Mouse (Mus musculus): ENCODE measurements around the gene Slc9b1. TPM values are rescaled to one million over a fixed set of nuclear protein-coding genes. Genes with fewer than 3 reads are reported as not detected.

Gene Slc9b1
- total RNA-seq, 1 experiment from 2014 or later = not detected

DNA sequence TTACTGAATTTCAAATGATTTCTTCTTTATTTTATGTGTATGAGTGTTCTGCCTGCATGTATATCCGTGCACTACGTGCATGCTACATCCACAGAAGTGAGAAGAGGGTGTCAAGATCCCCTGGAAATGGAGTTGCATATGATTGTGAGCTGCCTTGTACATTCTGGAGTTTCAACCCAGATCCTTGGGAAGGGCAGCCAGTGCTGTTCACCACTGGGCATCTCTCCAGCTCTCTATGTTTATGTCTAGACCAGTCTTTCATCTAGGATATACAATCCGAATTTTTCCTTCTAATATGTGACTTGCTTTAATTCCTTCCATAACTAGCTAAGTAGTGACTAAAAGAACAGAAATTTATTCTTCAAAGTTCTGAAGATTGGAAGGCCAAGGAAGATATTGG is 28.0 kb downstream of the Slc9b1 start:
- no peak for ATAC-seq (ENCODE audit: extremely low read depth, insufficient number of reproducible peaks, low FRiP score, poor library complexity, severe bottlenecking)

GRCm38 (mm10) chr3:135377445-135377844 is 29.6 kb downstream of the Slc9b1 start:
- ATAC-seq (ENCODE audit: extremely low read depth, insufficient number of reproducible peaks, low FRiP score, poor library complexity, severe bottlenecking) = no peak

DNA sequence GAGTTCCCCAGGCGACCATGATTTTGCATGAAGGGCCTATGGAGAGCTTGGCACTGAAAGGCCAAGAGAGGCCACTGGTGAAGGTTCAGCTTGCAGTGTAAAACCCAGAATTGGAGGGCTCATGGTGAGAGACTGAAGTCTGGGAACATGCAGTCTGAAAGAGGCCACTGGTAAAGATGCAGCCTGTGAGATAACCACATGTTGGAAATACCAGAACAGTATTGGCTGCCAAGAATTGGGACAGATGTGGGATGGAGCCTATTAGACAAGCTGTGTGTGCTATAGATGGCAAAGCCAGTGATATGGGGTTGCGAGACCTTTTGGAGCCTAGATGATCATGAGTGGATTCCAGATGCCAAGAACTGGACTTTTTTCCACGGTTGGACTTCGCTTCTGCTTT is 32.0 kb downstream of the Slc9b1 start:
- no peak for ATAC-seq (ENCODE audit: extremely low read depth, insufficient number of reproducible peaks, low FRiP score, poor library complexity, severe bottlenecking)

DNA sequence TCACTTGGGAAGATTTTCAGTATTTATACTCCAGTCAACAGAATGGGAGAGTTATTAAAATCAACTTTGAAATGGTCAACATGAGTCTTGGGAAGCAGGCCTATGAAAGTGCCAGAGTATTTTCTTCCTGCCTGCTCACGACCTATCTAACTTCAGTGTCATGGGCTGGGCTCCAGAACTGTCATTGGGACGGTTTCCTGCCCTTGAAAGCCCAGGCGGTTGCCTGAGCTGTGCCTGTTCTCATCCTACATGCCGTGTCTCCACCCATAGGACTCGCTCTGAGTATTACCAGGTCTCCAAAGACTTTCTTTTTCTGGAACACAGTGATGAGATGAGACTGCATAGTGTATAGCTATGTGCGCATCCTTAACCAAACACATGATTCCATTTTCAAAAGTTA is 45.4 kb downstream of the Slc9b1 start:
- ATAC-seq (ENCODE audit: extremely low read depth, insufficient number of reproducible peaks, low FRiP score, poor library complexity, severe bottlenecking) = no peak

- no peak for ATAC-seq (ENCODE audit: extremely low read depth, insufficient number of reproducible peaks, low FRiP score, poor library complexity, severe bottlenecking)
Measured at GRCm38 (mm10) chr3:135395085-135395484, 47.3 kb downstream of the Slc9b1 start.

GRCm38 (mm10) chr3:135396081-135396480 is 48.3 kb downstream of the Slc9b1 start:
- no peak for ATAC-seq (ENCODE audit: extremely low read depth, insufficient number of reproducible peaks, low FRiP score, poor library complexity, severe bottlenecking)

DNA sequence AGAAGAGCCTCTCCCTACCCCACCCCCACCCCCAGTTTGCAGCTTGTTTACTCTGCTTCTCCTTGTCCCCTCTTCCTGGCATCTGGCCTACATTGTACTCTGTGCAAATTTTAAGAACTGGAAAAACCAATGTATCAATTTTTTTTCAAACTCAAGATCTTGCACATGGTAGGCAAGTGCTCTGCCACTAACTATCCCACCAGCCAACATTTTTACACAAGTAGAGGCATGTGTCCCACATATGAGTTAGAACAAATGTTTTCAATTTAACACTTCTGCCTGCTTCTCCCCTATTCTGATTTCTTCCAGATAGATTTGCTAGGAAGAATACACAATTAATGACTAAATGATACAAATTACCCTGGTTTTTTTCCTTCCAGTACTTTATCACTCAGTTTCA is 49.3 kb downstream of the Slc9b1 start:
- ATAC-seq (ENCODE audit: extremely low read depth, insufficient number of reproducible peaks, low FRiP score, poor library complexity, severe bottlenecking) = no peak

DNA sequence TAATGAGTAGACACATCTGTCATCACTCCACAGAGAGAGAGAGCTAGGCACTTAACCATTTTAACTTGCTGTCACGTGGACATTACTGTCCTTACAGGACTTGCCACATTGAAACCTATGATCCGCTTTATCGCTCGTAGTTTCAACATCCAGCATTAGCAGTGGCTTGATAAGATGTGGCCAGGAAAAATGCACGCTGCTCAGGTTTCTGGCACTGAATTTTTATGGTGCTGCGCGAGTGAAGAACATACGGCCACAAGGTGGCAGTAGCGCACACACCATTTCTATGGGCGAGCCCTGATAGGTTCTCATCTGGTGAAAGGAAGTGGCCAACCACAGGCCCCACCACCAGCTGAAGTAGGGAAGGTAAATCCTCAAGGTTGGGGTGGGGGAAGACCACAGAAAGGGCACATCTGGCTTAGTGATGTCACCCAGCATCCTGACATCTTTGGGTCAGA is 54.4 kb downstream of the Slc9b1 start:
- peak; percentile 99 for ATAC-seq (ENCODE audit: extremely low read depth, insufficient number of reproducible peaks, low FRiP score, poor library complexity, severe bottlenecking)

- no peak for ATAC-seq (ENCODE audit: extremely low read depth, insufficient number of reproducible peaks, low FRiP score, poor library complexity, severe bottlenecking)
Measured at GRCm38 (mm10) chr3:135403211-135403610, 55.4 kb downstream of the Slc9b1 start.

GRCm38 (mm10) chr3:135403856-135404255 is 56.0 kb downstream of the Slc9b1 start:
- ATAC-seq (ENCODE audit: extremely low read depth, insufficient number of reproducible peaks, low FRiP score, poor library complexity, severe bottlenecking) = no peak

DNA sequence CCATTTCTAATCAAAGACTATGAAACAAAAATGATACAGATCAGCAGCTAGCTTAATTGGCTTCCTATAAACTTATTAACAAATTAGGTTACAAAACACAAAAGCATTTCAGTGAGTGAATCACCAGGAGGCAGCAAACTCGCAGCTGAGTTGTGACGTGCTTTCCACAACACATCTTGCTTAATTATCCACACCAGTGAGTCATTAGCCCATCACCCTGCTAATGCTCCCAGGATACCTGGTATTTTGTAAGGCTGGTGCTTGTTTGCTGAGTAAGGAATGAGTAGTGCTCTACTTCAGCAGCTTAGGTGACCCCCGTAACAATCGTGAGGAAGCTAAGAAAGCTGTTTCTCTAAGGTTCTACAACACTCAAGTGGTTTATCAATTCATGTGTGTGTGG is 56.8 kb downstream of the Slc9b1 start:
- no peak for ATAC-seq (ENCODE audit: extremely low read depth, insufficient number of reproducible peaks, low FRiP score, poor library complexity, severe bottlenecking)

DNA sequence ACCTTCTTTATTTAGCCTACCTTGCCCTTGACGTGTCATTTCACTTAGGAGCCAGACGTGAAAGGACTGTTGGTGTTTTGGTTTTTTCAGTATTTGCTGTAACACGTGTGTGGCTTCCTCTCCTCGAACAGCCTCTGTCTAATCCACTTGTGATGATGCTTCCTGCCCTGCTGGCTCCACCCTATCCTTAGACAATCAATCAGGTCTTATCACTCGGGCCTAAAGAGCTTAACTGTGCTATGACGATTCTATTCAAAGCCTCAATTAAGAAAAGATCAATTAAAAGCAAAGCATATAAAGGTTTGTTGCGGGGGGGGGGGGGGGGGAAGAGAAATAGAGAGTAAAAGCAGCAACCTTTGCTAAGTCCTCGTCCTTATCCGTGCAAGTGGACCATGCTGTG is 59.5 kb downstream of the Slc9b1 start:
- ATAC-seq (ENCODE audit: extremely low read depth, insufficient number of reproducible peaks, low FRiP score, poor library complexity, severe bottlenecking) = no peak

GRCm38 (mm10) chr3:135409219-135409618 is 61.4 kb downstream of the Slc9b1 start:
- no peak for ATAC-seq (ENCODE audit: extremely low read depth, insufficient number of reproducible peaks, low FRiP score, poor library complexity, severe bottlenecking)

DNA sequence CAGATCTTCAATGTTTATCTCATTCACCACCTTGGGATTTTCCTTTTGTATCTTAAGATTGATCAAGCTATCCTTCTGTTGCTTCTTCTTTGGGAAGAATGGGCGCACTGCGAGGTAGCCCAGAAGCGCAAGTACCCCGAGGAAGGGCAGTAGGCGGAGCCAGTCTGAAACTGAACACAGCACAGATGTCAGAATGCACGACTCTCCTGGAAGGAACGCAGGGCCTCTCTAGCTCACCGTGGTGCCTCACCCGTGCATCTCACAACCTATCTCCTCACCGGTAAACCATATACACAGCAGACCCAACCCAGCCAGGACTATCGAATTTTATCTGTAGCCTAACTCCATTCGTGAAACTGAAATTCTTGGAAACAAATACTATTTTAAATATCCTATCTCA is 63.2 kb downstream of the Slc9b1 start:
- no peak for ATAC-seq (ENCODE audit: extremely low read depth, insufficient number of reproducible peaks, low FRiP score, poor library complexity, severe bottlenecking)

GRCm38 (mm10) chr3:135411824-135412223 is 64.0 kb downstream of the Slc9b1 start:
- ATAC-seq (ENCODE audit: extremely low read depth, insufficient number of reproducible peaks, low FRiP score, poor library complexity, severe bottlenecking) = no peak

DNA sequence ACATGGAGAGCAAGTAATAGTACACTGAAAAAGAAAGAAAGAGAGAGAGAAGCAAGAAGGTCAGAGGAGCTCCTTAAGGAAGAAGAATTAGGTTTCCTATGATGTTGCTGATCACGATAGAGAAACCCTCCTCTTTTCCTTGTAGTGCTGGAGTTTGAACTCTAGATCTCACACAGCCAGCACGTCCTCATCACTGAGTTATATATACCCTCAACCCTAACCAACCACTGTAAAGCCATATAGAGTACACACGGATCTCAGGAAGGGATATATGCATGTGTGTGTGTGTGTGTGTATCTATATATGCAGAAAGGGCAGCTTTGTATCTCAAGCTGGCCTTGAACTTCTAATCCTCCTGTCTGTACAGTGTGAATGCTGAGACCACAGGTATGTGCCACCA is 69.4 kb downstream of the Slc9b1 start:
- ATAC-seq (ENCODE audit: extremely low read depth, insufficient number of reproducible peaks, low FRiP score, poor library complexity, severe bottlenecking) = no peak

DNA sequence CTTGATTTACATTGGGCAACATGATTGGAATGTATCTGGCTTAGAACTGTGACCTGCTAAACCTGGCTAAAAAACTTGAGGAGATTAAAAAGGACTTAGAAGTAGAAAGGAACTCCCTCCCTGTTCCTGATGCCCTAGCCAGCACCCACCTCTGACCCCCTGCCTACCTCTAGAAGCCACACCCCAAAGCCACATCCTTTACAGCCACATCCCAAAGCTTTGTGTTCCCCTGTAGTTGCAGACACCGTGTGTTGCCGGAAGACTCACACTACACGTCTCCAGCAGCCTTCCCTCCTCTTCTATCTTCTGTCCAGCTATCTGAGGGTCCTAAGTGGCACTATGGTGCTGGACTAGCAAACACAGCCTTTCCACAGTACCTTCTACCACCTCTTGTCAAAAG is 70.0 kb downstream of the Slc9b1 start:
- ATAC-seq (ENCODE audit: extremely low read depth, insufficient number of reproducible peaks, low FRiP score, poor library complexity, severe bottlenecking) = peak; percentile 25; the same call in 1 of the 2 replicates

GRCm38 (mm10) chr3:135420542-135421309 is 72.9 kb downstream of the Slc9b1 start:
- peak; percentile 68 for ATAC-seq (ENCODE audit: extremely low read depth, insufficient number of reproducible peaks, low FRiP score, poor library complexity, severe bottlenecking)

GRCm38 (mm10) chr3:135421310-135421594 is 73.4 kb downstream of the Slc9b1 start:
- ATAC-seq (ENCODE audit: extremely low read depth, insufficient number of reproducible peaks, low FRiP score, poor library complexity, severe bottlenecking) = no peak

DNA sequence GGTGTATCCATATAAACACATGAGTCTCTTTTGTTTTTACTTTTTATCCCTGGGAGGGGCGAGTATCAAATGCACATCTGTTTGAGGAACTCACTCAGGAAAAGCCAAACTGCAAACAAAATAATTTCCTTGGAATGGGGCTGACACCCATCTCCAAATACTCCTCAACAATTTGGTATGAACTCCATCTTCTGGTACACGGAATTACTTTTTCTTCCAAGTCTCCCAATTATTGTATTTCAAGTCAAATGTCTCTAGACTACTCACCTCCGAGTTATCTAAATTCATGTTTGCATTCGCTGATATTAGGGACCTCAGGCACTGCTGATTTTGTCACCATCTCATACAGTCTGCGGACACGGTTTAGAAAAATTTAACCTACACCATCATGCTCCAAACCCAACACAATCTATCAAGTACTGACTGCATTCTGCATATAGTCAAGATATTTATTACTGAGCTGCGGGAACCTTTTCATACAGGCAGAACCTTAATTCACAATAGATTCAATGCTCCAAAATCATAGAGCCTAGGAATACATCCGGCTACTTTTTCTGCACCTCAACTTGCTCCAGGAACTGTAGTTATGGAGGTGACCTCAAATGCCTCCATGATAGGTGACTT is 74.5 kb downstream of the Slc9b1 start:
- ATAC-seq (ENCODE audit: extremely low read depth, insufficient number of reproducible peaks, low FRiP score, poor library complexity, severe bottlenecking) = no peak
